Mouse (Mus musculus) spleen, adult 2 months (tissue): ENCODE measurements around the gene Lamc2. TPM values are rescaled to one million over a fixed set of nuclear protein-coding genes. Genes with fewer than 3 reads are reported as not detected.

ENCODE experiments used
- DNase-seq, 2 experiments: peaks; one replicate each; pipeline versions ENCODE4 v3.0.0 to v3.0.0-alpha.2; 2012 to 2021; ENCODE audit warnings: low spot score in 2 of 2, low read depth in 1 of 2
- H3K27ac ChIP-seq: fragments of 200-500 bp; 2 replicates; pipeline ENCODE4 v1.5.1; 2012; ENCODE audit warnings: low read length, inconsistent platforms; ENCODE audit not compliant: insufficient read depth
- H3K27me3 ChIP-seq: fragments of 200-500 bp; 2 replicates; pipeline ENCODE4 v1.6.1; 2012; ENCODE audit warnings: mild to moderate bottlenecking, moderate library complexity, low read length, inconsistent platforms; ENCODE audit not compliant: control insufficient read depth, insufficient read depth
- H3K36me3 ChIP-seq: fragments of 200-500 bp; 2 replicates; pipeline ENCODE4 v1.6.1; 2012; ENCODE audit warnings: mild to moderate bottlenecking, low read length, inconsistent platforms; ENCODE audit not compliant: control insufficient read depth, insufficient read depth
- H3K4me1 ChIP-seq: fragments of 200-500 bp; 2 replicates; pipeline ENCODE4 v1.6.1; 2011; ENCODE audit warnings: inconsistent platforms; ENCODE audit not compliant: control insufficient read depth, insufficient read depth, insufficient read length
- H3K4me3 ChIP-seq: fragments of 200-500 bp; 2 replicates; pipeline ENCODE4 v1.5.1; 2011; ENCODE audit warnings: mild to moderate bottlenecking, inconsistent platforms; ENCODE audit not compliant: insufficient read depth, insufficient read length; ENCODE audit errors: extremely low read depth
- CTCF ChIP-seq: fragments of 200-500 bp; IDR thresholded peaks from 2 replicates; pipeline ENCODE4 v1.5.1; 2011; ENCODE audit warnings: mild to moderate bottlenecking, inconsistent platforms; ENCODE audit not compliant: insufficient read depth, insufficient read length, insufficient replicate concordance; ENCODE audit errors: extremely low read depth
- POLR2A ChIP-seq: fragments of 200-500 bp; IDR thresholded peaks from 2 replicates; pipeline ENCODE4 v1.6.1; 2011; ENCODE audit warnings: low read depth, low read length, inconsistent platforms
- WGBS: fragments of 180-500 bp; shearing (Covaris S2); methylation state at CpG from one replicate; pipeline ENCODE4 v1.1.7; 2018; 5-methylcytosine and 5-hydroxymethylcytosine counted together
- polyA plus RNA-seq: library from polyadenylated mRNA; depleted of rRNA; stranded (reverse); fragments of >200 nt; gene quantifications from 2 replicates; pipeline ENCODE4 v1.2.3, GENCODE M21; 2012

Gene Lamc2
- polyA plus RNA-seq, 1 experiment, result 0.32 TPM

- WGBS, result 88% methylated on average over 5 of the region's 5 CpGs
- TF ChIP-seq POLR2A, result no peak
- no peak for TF ChIP-seq CTCF
- peaks cover 12% of the 10 kb centered on the region for H3K36me3 ChIP-seq
- DNase-seq, result no peak
- H3K4me3 ChIP-seq, result no peak overlapping the region
- H3K4me1 ChIP-seq, result no peaks in the 10 kb centered on the region
- no peaks in the 10 kb centered on the region for H3K27me3 ChIP-seq
- H3K27ac ChIP-seq, result no peak overlapping the region
Measured at GRCm38 (mm10) chr1:153224331-153224730, 38.1 kb upstream of the Lamc2 start.

DNA sequence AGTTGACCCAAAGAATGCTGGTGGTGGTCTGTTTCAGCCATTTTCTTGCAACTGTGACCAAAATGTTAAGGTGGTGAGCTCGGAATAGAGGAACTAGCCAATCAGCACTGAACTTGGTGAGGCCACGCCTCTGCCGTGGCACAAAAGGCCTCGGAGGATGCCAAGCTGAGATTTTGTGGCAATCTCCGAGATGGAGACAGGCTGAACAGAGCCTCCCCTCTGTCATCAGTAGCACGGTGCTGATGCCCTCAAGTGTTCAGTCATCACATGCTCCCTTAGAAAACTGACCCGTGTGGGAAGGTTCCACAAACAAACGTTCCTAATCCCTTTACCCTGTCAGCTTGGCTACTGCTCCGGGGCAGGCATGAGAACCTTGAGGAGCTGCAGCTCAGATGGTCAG, 33.1 kb upstream of the Lamc2 start:
- TF ChIP-seq POLR2A, result no peak
- no peak for TF ChIP-seq CTCF
- Histone ChIP-seq H3K27ac (no peak overlapping the region), H3K27me3 (no peaks in the 10 kb centered on the region), H3K4me3 (no peak overlapping the region), H3K4me1 (no peaks in the 10 kb centered on the region), H3K36me3 (peaks cover 5% of the 10 kb centered on the region)
- DNase-seq, result no peak
- WGBS, result 89% methylated on average over 9 of the region's 9 CpGs

DNA sequence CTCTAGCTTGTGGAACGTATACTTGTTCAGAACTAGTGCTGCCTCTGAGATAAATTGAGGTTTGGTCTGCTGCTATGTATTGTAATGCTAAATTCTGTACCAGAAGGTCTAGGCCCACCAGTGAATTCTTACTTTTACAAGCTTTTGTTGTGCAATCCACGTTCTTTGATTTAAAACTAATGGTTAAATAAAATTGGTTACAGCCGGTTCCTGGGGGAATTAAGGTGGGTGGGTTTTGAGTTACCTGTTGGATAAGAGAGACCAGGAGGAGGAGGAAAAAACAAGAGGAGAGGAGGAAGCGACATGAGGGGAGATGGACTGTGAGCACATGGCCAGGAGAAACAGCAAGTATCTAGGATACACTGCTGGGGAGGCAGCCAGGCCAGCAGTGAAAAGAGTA, 30.3 kb upstream of the Lamc2 start:
- no peak for DNase-seq
- TF ChIP-seq POLR2A (no peak), CTCF (no peak)
- H3K27ac ChIP-seq, result no peak overlapping the region
- no peaks in the 10 kb centered on the region for H3K4me1 ChIP-seq
- H3K36me3 ChIP-seq, result peaks cover 4% of the 10 kb centered on the region
- no peaks in the 10 kb centered on the region for H3K27me3 ChIP-seq
- 96% methylated on average over 4 of the region's 4 CpGs for WGBS
- H3K4me3 ChIP-seq, result no peak overlapping the region

GRCm38 (mm10) chr1:153215676-153216075, 29.4 kb upstream of the Lamc2 start:
- 71% methylated on average over 5 of the region's 5 CpGs for WGBS
- Histone ChIP-seq H3K36me3 (peaks cover 3% of the 10 kb centered on the region), H3K27me3 (no peaks in the 10 kb centered on the region), H3K4me1 (no peaks in the 10 kb centered on the region), H3K4me3 (no peak overlapping the region), H3K27ac (no peak overlapping the region)
- TF ChIP-seq POLR2A (no peak), CTCF (no peak)
- no peak for DNase-seq

DNA sequence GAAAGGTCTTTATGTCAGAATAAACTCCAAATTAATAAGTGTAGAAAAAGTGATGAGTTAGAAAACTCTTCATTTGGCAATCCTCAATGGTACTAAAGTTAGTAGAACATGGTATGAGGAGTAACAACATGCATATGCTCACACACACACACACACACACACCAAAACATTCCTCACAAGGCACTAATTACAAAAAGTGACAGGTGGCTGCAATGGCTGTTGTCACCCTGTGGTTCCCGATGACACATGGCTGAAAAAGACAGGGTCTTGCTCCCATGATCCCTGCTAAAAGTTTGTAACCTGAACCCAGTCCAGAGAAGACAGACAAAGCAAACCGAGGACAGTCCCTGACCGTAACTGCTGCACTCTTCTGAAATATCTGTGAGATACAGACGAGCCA, 24.7 kb upstream of the Lamc2 start:
- Histone ChIP-seq H3K36me3 (no peaks in the 10 kb centered on the region), H3K27ac (no peak overlapping the region), H3K4me3 (no peak overlapping the region), H3K4me1 (no peaks in the 10 kb centered on the region), H3K27me3 (no peaks in the 10 kb centered on the region)
- 76% methylated on average over 4 of the region's 4 CpGs for WGBS
- TF ChIP-seq POLR2A (no peak), CTCF (no peak)
- DNase-seq, result no peak

DNA sequence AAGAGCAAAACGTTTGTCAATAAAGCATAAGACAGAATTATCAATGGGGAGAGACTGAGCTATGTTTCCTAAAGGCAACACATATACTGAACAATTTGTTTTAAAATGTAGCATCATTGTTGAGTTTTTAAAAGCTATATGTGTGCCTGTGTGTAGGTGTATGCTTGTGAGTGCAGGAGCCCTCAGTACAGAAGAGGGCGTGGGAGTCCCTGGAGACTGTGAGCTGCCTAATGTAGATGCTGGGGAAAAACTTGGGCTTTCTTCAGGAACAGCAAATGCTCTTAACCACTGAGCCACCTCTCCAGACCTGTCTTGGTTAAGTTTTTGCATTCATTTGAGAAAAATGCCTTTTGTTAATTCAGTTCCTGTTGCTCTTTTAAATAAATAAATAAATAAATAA, 24.0 kb upstream of the Lamc2 start:
- no peak overlapping the region for H3K27ac ChIP-seq
- DNase-seq, result no peak
- TF ChIP-seq CTCF (no peak), POLR2A (no peak)
- WGBS, result 83% methylated on average over 2 of the region's 2 CpGs
- H3K4me3 ChIP-seq, result no peak overlapping the region
- H3K36me3 ChIP-seq, result no peaks in the 10 kb centered on the region
- H3K4me1 ChIP-seq, result no peaks in the 10 kb centered on the region
- no peaks in the 10 kb centered on the region for H3K27me3 ChIP-seq

- no peak overlapping the region for H3K4me3 ChIP-seq
- peaks cover 2% of the 10 kb centered on the region for H3K4me1 ChIP-seq
- no peak for DNase-seq
- no peak for TF ChIP-seq POLR2A
- no peak for TF ChIP-seq CTCF
- no peaks in the 10 kb centered on the region for H3K36me3 ChIP-seq
- no peaks in the 10 kb centered on the region for H3K27me3 ChIP-seq
- H3K27ac ChIP-seq, result no peak overlapping the region
- WGBS, result 85% methylated on average over 8 of the region's 8 CpGs
Measured at GRCm38 (mm10) chr1:153202195-153202594, 15.9 kb upstream of the Lamc2 start.
